Mouse (Mus musculus) adrenal gland, postnatal 0 days (tissue): ENCODE measurements around the gene Slc50a1. TPM values are rescaled to one million over a fixed set of nuclear protein-coding genes. Genes with fewer than 3 reads are reported as not detected.

Source experiments
- microRNA-seq: library from miRNA; unstranded; fragments of <30 nt; microRNA quantifications from one replicate; pipeline ENCODE4, GENCODE M21; 2016; ENCODE audit warnings: borderline replicate concordance; ENCODE audit not compliant: insufficient number of aligned reads
- polyA plus RNA-seq: library from polyadenylated mRNA; unstranded; fragments of >200 nt; fragmentation: Nextera tagmentation; extraction: Ambion mirVana; gene quantifications from 2 replicates; pipeline ENCODE4 v1.2.1, GENCODE M21; 2015

The Slc50a1 gene
- 111 and 136 TPM in 2 replicates for polyA plus RNA-seq

DNA sequence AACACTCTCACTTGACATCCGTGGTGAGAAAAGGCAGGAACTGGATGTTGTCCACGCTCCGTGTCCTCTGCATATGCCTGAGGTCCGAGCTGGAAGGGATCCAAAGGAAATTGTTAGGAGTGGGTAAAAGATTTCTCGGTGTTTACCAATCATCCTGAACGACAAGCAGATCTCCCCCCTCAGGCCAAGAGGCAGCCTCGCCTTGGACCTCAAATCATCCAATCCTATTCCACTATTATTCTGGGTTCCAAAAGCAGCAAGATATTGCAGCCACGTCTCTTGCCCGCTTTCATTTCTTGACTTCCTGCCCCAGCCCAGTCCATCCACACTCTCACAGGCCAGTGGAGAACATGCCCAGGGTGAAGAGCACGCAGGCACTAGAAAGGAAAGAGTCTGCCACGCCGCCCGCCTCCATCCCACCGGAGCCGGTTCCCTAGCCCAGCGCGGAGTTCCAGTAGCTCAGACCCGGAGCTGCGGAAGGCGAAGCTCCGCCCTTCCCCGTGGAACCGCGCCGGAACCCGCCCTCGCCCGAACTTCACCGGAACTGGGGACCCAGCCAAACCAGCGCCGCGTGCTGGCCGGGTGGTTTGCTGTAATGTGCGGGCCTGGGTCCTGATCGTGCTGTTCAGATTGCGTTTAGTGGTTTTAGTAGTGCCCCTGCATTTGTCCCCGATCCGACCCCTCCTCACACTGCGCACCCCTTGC lies at the start of gene Slc50a1:
TSS of gene Slc50a1 (minus strand) at position 520 of the 705 bp plus-strand sequence.

GRCm38 (mm10) chr3:89280606-89281511 lies 10.5 kb upstream of the Slc50a1 start, which contains the start of gene Efna1:
Gene Efna1 (minus strand): TSS chr3:89281142.

GRCm38 (mm10) chr3:89259076-89259475 lies 11.3 kb downstream of the Slc50a1 start, which contains the start of gene Dpm3:
Gene Dpm3 (plus strand): TSS chr3:89259358.

DNA sequence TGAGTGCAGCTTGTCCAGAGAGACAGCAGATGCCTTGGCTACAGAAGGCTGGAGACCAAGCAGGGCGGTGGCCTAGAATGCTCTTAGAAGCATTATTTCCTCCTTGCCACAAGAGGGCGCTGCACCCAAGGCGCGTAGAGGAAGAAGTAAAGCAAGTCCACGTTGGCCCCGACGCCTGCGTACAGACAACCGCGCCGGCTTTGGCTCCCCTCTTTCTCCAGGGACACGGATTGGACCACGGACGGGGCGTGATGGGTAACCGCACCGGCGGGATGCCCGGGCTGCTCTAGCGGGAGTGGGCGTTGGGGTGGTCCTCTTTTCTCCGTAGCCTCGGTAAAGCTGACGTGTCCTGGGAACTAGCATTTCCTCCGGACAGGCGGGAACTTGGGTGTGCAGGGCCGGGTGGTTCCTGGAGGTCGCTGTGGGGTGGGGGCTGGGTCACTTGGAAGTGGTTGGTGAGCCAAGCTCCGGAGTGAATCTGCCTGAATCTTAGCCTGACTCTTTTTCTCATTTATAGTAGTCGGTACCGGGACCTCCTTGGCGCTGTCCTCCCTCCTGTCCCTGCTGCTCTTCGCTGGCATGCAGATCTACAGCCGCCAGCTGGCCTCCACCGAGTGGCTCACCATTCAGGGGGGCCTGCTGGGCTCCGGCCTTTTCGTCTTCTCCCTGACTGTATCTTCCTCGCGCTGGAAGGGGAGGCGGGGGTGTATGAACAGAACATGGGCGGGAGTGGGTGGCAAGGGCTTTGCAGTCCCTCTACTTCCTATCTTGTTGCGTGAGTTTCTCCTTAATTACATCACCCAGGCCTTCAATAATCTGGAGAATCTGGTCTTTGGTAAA lies 23.9 kb downstream of the Slc50a1 start, which contains the start of gene Trim46:
TSS of gene Trim46 (minus strand) at position 49 of the 840 bp plus-strand sequence.

GRCm38 (mm10) chr3:89245688-89246171 lies 24.6 kb downstream of the Slc50a1 start, which contains the start of gene Krtcap2:
Gene Krtcap2 (plus strand): TSS chr3:89245966.

DNA sequence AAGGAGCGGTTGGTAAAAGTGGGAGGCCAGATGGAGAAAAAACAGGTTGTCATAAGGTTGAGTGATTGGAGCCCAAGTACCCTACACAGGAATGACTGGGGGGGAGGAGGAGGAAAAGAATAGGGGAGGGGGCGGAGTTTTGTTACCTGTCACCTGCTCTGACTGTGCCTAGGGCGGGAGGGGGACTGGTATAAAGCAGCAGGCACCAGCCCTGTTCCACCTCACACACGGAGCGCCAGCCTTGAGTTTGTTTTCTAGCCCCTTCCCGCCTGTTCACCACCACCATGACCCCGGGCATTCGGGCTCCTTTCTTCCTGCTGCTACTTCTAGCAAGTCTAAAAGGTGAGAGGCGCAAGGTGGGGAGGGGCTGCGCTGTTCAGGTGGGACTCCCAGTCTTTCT lies 41.5 kb downstream of the Slc50a1 start, which contains the start of gene Muc1:
TSS of gene Muc1 (plus strand) at position 222 of the 400 bp plus-strand sequence.

DNA sequence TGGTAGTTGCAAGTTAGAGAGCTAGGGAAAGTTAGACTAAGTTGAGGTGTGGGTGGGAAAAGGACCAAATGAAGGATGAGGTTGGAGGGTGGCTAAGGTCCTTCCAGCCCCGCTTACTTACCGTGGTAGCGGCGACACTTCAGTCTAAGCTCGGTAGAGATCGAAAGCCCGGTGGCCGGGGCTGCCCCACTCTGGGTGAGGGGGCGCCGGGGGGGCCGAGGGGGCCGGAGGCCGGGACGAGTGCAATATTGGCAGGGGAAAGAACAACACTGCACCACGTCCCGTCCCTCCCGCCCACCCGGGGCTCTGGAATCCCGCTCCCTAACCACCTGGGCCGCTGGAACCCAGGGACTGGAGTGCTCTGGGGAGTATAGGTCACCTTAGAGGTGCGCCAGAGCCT lies 43.5 kb downstream of the Slc50a1 start, which contains the start of gene Mtx1:
TSS of gene Mtx1 (minus strand) at position 189 of the 400 bp plus-strand sequence.

Small RNAs within 50 kb of the gene (microRNA-seq; reads per million reads assigned to microRNA genes)
- 83.0 reads per million, percentile 40 among the genes with 10 or more reads in this experiment for gene Mir92b

Other genes with a start within 250 kb of the Slc50a1 start
- gene Rusc1, start 177.3 kb downstream of the Slc50a1 start, polyA plus RNA-seq, result 21.4 and 28.7 TPM in 2 replicates
- 0.07 TPM in 1 of 2 replicates, not detected in the other for gene Gm43738, start 169.5 kb downstream of the Slc50a1 start, polyA plus RNA-seq
- gene Fdps, start 168.6 kb downstream of the Slc50a1 start, polyA plus RNA-seq, result 166 and 200 TPM in 2 replicates
- 1.1 and 3.9 TPM in 2 replicates for gene Pklr, start 134.4 kb downstream of the Slc50a1 start, polyA plus RNA-seq
- 5.8 and 7.6 TPM in 2 replicates for gene Hcn3, start 110.4 kb downstream of the Slc50a1 start, polyA plus RNA-seq
- gene Clk2, start 105.8 kb downstream of the Slc50a1 start, polyA plus RNA-seq, result 12.7 and 19.7 TPM in 2 replicates
- gene Scamp3, start 93.1 kb downstream of the Slc50a1 start, polyA plus RNA-seq, result 75.6 and 121 TPM in 2 replicates
- 22.3 and 31.0 TPM in 2 replicates for gene Fam189b, start 87.4 kb downstream of the Slc50a1 start, polyA plus RNA-seq
- 38.2 and 55.0 TPM in 2 replicates for gene Gba, start 67.6 kb downstream of the Slc50a1 start, polyA plus RNA-seq
- gene Thbs3, start 55.4 kb downstream of the Slc50a1 start, polyA plus RNA-seq, result 34.1 and 36.8 TPM in 2 replicates
- 176 and 209 TPM in 2 replicates for gene Mtx1, start 43.5 kb downstream of the Slc50a1 start, polyA plus RNA-seq
- 0.90 and 0.91 TPM in 2 replicates for gene Muc1, start 41.5 kb downstream of the Slc50a1 start, polyA plus RNA-seq
- 301 and 333 TPM in 2 replicates for gene Krtcap2, start 24.6 kb downstream of the Slc50a1 start, polyA plus RNA-seq
- 2.4 and 7.3 TPM in 2 replicates for gene Trim46, start 24.3 kb downstream of the Slc50a1 start, polyA plus RNA-seq
- 221 and 274 TPM in 2 replicates for gene Dpm3, start 11.2 kb downstream of the Slc50a1 start, polyA plus RNA-seq
- gene Efna1, start 10.6 kb upstream of the Slc50a1 start, polyA plus RNA-seq, result 24.9 and 28.6 TPM in 2 replicates
- 2.8 and 8.6 TPM in 2 replicates for gene Efna3, start 52.4 kb upstream of the Slc50a1 start, polyA plus RNA-seq
- gene Efna4, start 67.5 kb upstream of the Slc50a1 start, polyA plus RNA-seq, result 4.9 and 6.7 TPM in 2 replicates
- gene Adam15, start 79.4 kb upstream of the Slc50a1 start, polyA plus RNA-seq, result 53.7 and 56.4 TPM in 2 replicates
- gene Dcst2, start 91.4 kb upstream of the Slc50a1 start, polyA plus RNA-seq, result 0.07 and 0.13 TPM in 2 replicates
- gene Dcst1, start 94.7 kb upstream of the Slc50a1 start, polyA plus RNA-seq, result 0.22 and 0.35 TPM in 2 replicates
- 1.8 and 3.6 TPM in 2 replicates for gene Zbtb7b, start 124.2 kb upstream of the Slc50a1 start, polyA plus RNA-seq
- not detected in 2 replicates for gene Lenep, start 132.2 kb upstream of the Slc50a1 start, polyA plus RNA-seq
- gene Flad1, start 141.3 kb upstream of the Slc50a1 start, polyA plus RNA-seq, result 14.7 and 24.0 TPM in 2 replicates
- gene Cks1b, start 147.8 kb upstream of the Slc50a1 start, polyA plus RNA-seq, result 213 and 238 TPM in 2 replicates
- gene Shc1, start 147.9 kb upstream of the Slc50a1 start, polyA plus RNA-seq, result 85.7 and 99.5 TPM in 2 replicates
- 19.8 and 23.7 TPM in 2 replicates for gene Pygo2, start 159.6 kb upstream of the Slc50a1 start, polyA plus RNA-seq
- 26.9 and 45.2 TPM in 2 replicates for gene Pbxip1, start 166.1 kb upstream of the Slc50a1 start, polyA plus RNA-seq
- 28.5 and 31.1 TPM in 2 replicates for gene Pmvk, start 184.0 kb upstream of the Slc50a1 start, polyA plus RNA-seq
- 2.1 TPM in 2 replicates for gene Kcnn3, start 249.6 kb upstream of the Slc50a1 start, polyA plus RNA-seq